Comparison of ENCODE assay signal across 25 mouse cellular contexts in genomic region chr1:94789019-94789585, GRCm38 (mm10).
DNase-seq lines count a peak whose midpoint lies in the region; ATAC-seq and TF ChIP-seq lines count a peak whose summit lies in the region.
"Had no signal": no experiment of that assay in that cellular context is flagged by ENCODE, and none has a peak within 500 bp of the region (broad histone marks: within the 10 kb centered on the region; RNA-seq: fewer than 3 reads in every experiment).

No protein-coding gene starts in this region.

- WGBS in forebrain, embryonic 11.5 days = 44% methylated on average over 2 of the region's 2 CpGs
- WGBS in forebrain, embryonic 14.5 days = 43% methylated on average over 2 of the region's 2 CpGs
- WGBS in hindbrain, embryonic 14.5 days = 66% methylated on average over 2 of the region's 2 CpGs
- WGBS in hindbrain, postnatal 0 days = 77% methylated on average over 2 of the region's 2 CpGs
- 69% methylated on average over 2 of the region's 2 CpGs for WGBS in midbrain, embryonic 13.5 days
- WGBS in midbrain, embryonic 16.5 days = 54% methylated on average over 2 of the region's 2 CpGs
- WGBS in neural tube, embryonic 12.5 days = 66% methylated on average over 2 of the region's 2 CpGs

- H3K4me2 ChIP-seq in forebrain, embryonic 11.5 days (ENCODE audit: low read depth, low read length, severe bottlenecking) = no peak overlapping the region
- no peak overlapping the region for H3K4me2 ChIP-seq in forebrain, embryonic 14.5 days (ENCODE audit: low read length)
- no peak overlapping the region for H3K4me2 ChIP-seq in hindbrain, embryonic 14.5 days (replicated peaks)
- H3K4me2 ChIP-seq in hindbrain, postnatal 0 days (ENCODE audit: low read depth, low read length) = no peak overlapping the region
- no peak overlapping the region for H3K4me2 ChIP-seq in midbrain, embryonic 13.5 days (replicated peaks)
- H3K4me2 ChIP-seq in midbrain, embryonic 16.5 days (ENCODE audit: low read length) = no peak overlapping the region
- H3K4me2 ChIP-seq in neural tube, embryonic 12.5 days (replicated peaks) = no peak overlapping the region
- H3K4me2 ChIP-seq: embryonic facial prominence, embryonic 13.5 days; forebrain, embryonic 13.5 days; heart, embryonic 11.5 days had no signal

- ATAC-seq in forebrain, embryonic 11.5 days (replicated peaks; ENCODE audit: low FRiP score) = peak; percentile 61; the same call in 1 of the 2 replicates
- no peak for ATAC-seq in forebrain, embryonic 14.5 days
- ATAC-seq in hindbrain, embryonic 14.5 days (ENCODE audit: low FRiP score) = 0 out of 2 replicates have a peak, but pooled peaks have one; percentile 37
- no peak for ATAC-seq in hindbrain, postnatal 0 days
- ATAC-seq in midbrain, embryonic 13.5 days = 0 out of 2 replicates have a peak, but pooled peaks have one; percentile 63
- ATAC-seq in midbrain, embryonic 16.5 days = no peak
- ATAC-seq in neural tube, embryonic 12.5 days (ENCODE audit: low FRiP score, low read depth) = 0 out of 2 replicates have a peak, but pooled peaks have one; percentile 58
- ATAC-seq: activated CD4-positive, CD25-positive, alpha-beta regulatory T cell, adult 4 months; forebrain, embryonic 13.5 days; forebrain, postnatal 0 days had no signal

- H3K4me1 ChIP-seq in forebrain, embryonic 11.5 days (replicated peaks; ENCODE audit: control insufficient read depth, insufficient read depth, low read length) = no peaks in the 10 kb centered on the region
- H3K4me1 ChIP-seq in forebrain, embryonic 14.5 days (ENCODE audit: control insufficient read depth, insufficient read depth, low read length) = no peaks in the 10 kb centered on the region
- no peaks in the 10 kb centered on the region for H3K4me1 ChIP-seq in hindbrain, embryonic 14.5 days (replicated peaks; ENCODE audit: control insufficient read depth, insufficient read depth, low read length)
- H3K4me1 ChIP-seq in hindbrain, postnatal 0 days (ENCODE audit: insufficient read depth, low read length) = no peaks in the 10 kb centered on the region
- 0 out of 2 replicates have a peak, but pooled peaks cover 2% of the 10 kb centered on the region for H3K4me1 ChIP-seq in midbrain, embryonic 13.5 days (replicated peaks)
- H3K4me1 ChIP-seq in midbrain, embryonic 16.5 days (ENCODE audit: control insufficient read depth, insufficient read depth, low read length) = no peaks in the 10 kb centered on the region; the same call in 1 of the 2 replicates
- H3K4me1 ChIP-seq in neural tube, embryonic 12.5 days = no peaks in the 10 kb centered on the region
- H3K4me1 ChIP-seq: embryonic facial prominence, embryonic 10.5 days; embryonic facial prominence, embryonic 13.5 days; forebrain, embryonic 13.5 days had no signal

- no peak for TF ChIP-seq CTCF in hindbrain, postnatal 0 days (IDR thresholded peaks at IDR 0.05; ENCODE audit: low read depth)

- no peak for DNase-seq in forebrain, embryonic 11.5 days (ENCODE audit: low spot score)
- no peak for DNase-seq in forebrain, embryonic 14.5 days (ENCODE audit: low spot score)
- no peak for DNase-seq in hindbrain, embryonic 14.5 days (ENCODE audit: low spot score)
- DNase-seq in hindbrain, postnatal 0 days (ENCODE audit: low spot score) = no peak
- no peak for DNase-seq in neural tube, embryonic 10.5 days (ENCODE audit: extremely low spot score, low spot score)
- DNase-seq: adrenal gland, adult 8-10 months; adrenal gland, postnatal 25 days; cerebellum, adult 11-12 months; cerebellum, adult 8-10 months; cerebellum, postnatal 10 days; cerebellum, postnatal 36 days; embryo, embryonic 11 days; forebrain, postnatal 0 days; gastrocnemius, adult 2 months; gastrocnemius, postnatal 14 days; heart, adult 11 months had no signal

- no peaks in the 10 kb centered on the region for H3K9me3 ChIP-seq in forebrain, embryonic 11.5 days (ENCODE audit: control insufficient read depth, low read length)
- H3K9me3 ChIP-seq in forebrain, embryonic 14.5 days (replicated peaks; ENCODE audit: control insufficient read depth, low read length) = no peaks in the 10 kb centered on the region
- no peaks in the 10 kb centered on the region for H3K9me3 ChIP-seq in hindbrain, embryonic 14.5 days (ENCODE audit: control insufficient read depth, low read length)
- no peaks in the 10 kb centered on the region for H3K9me3 ChIP-seq in hindbrain, postnatal 0 days (ENCODE audit: low read length)
- no peaks in the 10 kb centered on the region for H3K9me3 ChIP-seq in midbrain, embryonic 13.5 days
- H3K9me3 ChIP-seq in midbrain, embryonic 16.5 days (replicated peaks; ENCODE audit: control insufficient read depth, low read length, poor library complexity, severe bottlenecking) = no peaks in the 10 kb centered on the region
- no peaks in the 10 kb centered on the region for H3K9me3 ChIP-seq in neural tube, embryonic 12.5 days
- H3K9me3 ChIP-seq: embryonic facial prominence, embryonic 10.5 days; embryonic facial prominence, embryonic 13.5 days; forebrain, embryonic 13.5 days had no signal

- no peak overlapping the region for H3K9ac ChIP-seq in forebrain, embryonic 11.5 days (ENCODE audit: low read length)
- no peak overlapping the region for H3K9ac ChIP-seq in forebrain, embryonic 14.5 days (ENCODE audit: low read length)
- no peak overlapping the region for H3K9ac ChIP-seq in hindbrain, embryonic 14.5 days
- no peak overlapping the region for H3K9ac ChIP-seq in hindbrain, postnatal 0 days (replicated peaks; ENCODE audit: low read length)
- no peak overlapping the region for H3K9ac ChIP-seq in midbrain, embryonic 13.5 days (replicated peaks)
- no peak overlapping the region for H3K9ac ChIP-seq in midbrain, embryonic 16.5 days (ENCODE audit: low read depth, low read length)
- H3K9ac ChIP-seq in neural tube, embryonic 12.5 days = no peak overlapping the region
- H3K9ac ChIP-seq: embryonic facial prominence, embryonic 13.5 days; forebrain, embryonic 13.5 days; forebrain, postnatal 0 days had no signal

- no peak overlapping the region for H3K27ac ChIP-seq in forebrain, embryonic 11.5 days (ENCODE audit: low read depth, low read length)
- no peak overlapping the region for H3K27ac ChIP-seq in forebrain, embryonic 14.5 days (ENCODE audit: low read depth, low read length)
- no peak overlapping the region for H3K27ac ChIP-seq in hindbrain, embryonic 14.5 days
- no peak overlapping the region for H3K27ac ChIP-seq in hindbrain, postnatal 0 days
- no peak overlapping the region for H3K27ac ChIP-seq in midbrain, embryonic 13.5 days
- no peak overlapping the region for H3K27ac ChIP-seq in midbrain, embryonic 16.5 days (ENCODE audit: low read length)
- H3K27ac ChIP-seq in neural tube, embryonic 12.5 days = no peak overlapping the region
- H3K27ac ChIP-seq: embryonic facial prominence, embryonic 10.5 days; embryonic facial prominence, embryonic 13.5 days; forebrain, embryonic 13.5 days; gastrocnemius, adult 2 months had no signal

- H3K27me3 ChIP-seq in forebrain, embryonic 11.5 days (ENCODE audit: control insufficient read depth, insufficient read depth, low read length) = no peaks in the 10 kb centered on the region
- H3K27me3 ChIP-seq in forebrain, embryonic 14.5 days (replicated peaks; ENCODE audit: control insufficient read depth, insufficient read depth, low read length) = no peaks in the 10 kb centered on the region
- H3K27me3 ChIP-seq in hindbrain, embryonic 14.5 days (ENCODE audit: control insufficient read depth, insufficient read depth, low read length) = no peaks in the 10 kb centered on the region
- no peaks in the 10 kb centered on the region for H3K27me3 ChIP-seq in hindbrain, postnatal 0 days (ENCODE audit: insufficient read depth, low read length)
- H3K27me3 ChIP-seq in midbrain, embryonic 13.5 days = no peaks in the 10 kb centered on the region
- no peaks in the 10 kb centered on the region for H3K27me3 ChIP-seq in midbrain, embryonic 16.5 days (ENCODE audit: control insufficient read depth, insufficient read depth, low read depth, low read length)
- no peaks in the 10 kb centered on the region for H3K27me3 ChIP-seq in neural tube, embryonic 12.5 days (replicated peaks)
- H3K27me3 ChIP-seq: embryonic facial prominence, embryonic 13.5 days; forebrain, embryonic 13.5 days had no signal

- no peak overlapping the region for H3K4me3 ChIP-seq in forebrain, embryonic 11.5 days (ENCODE audit: low read depth, low read length)
- H3K4me3 ChIP-seq in forebrain, embryonic 14.5 days (ENCODE audit: low read depth, low read length) = no peak overlapping the region
- no peak overlapping the region for H3K4me3 ChIP-seq in hindbrain, embryonic 14.5 days (replicated peaks; ENCODE audit: low read length)
- H3K4me3 ChIP-seq in hindbrain, postnatal 0 days (ENCODE audit: low read length) = no peak overlapping the region
- no peak overlapping the region for H3K4me3 ChIP-seq in midbrain, embryonic 13.5 days (replicated peaks)
- H3K4me3 ChIP-seq in midbrain, embryonic 16.5 days (ENCODE audit: low read depth, low read length) = no peak overlapping the region
- H3K4me3 ChIP-seq in neural tube, embryonic 12.5 days = no peak overlapping the region
- H3K4me3 ChIP-seq: embryonic facial prominence, embryonic 10.5 days; embryonic facial prominence, embryonic 13.5 days; erythroblast, embryonic 14.5 days; forebrain, embryonic 13.5 days; gastrocnemius, adult 2 months had no signal

- H3K36me3 ChIP-seq in forebrain, embryonic 11.5 days (ENCODE audit: control insufficient read depth, insufficient read depth, low read length) = no peaks in the 10 kb centered on the region
- H3K36me3 ChIP-seq in forebrain, embryonic 14.5 days (ENCODE audit: control insufficient read depth, insufficient read depth, low read length) = no peaks in the 10 kb centered on the region
- H3K36me3 ChIP-seq in hindbrain, embryonic 14.5 days (replicated peaks; ENCODE audit: control insufficient read depth, insufficient read depth) = no peaks in the 10 kb centered on the region
- no peaks in the 10 kb centered on the region for H3K36me3 ChIP-seq in hindbrain, postnatal 0 days (ENCODE audit: insufficient read depth, low read length)
- H3K36me3 ChIP-seq in midbrain, embryonic 13.5 days = no peaks in the 10 kb centered on the region
- no peaks in the 10 kb centered on the region for H3K36me3 ChIP-seq in midbrain, embryonic 16.5 days (ENCODE audit: control insufficient read depth, insufficient read depth, low read length)
- H3K36me3 ChIP-seq in neural tube, embryonic 12.5 days = no peaks in the 10 kb centered on the region
- H3K36me3 ChIP-seq: embryonic facial prominence, embryonic 10.5 days; embryonic facial prominence, embryonic 13.5 days had no signal

Comparison
In these comparisons a context has a peak if more than half of its experiments do, and no peak if none do; other contexts are left out.
1. ATAC-seq: peak in forebrain, embryonic 11.5 days (single experiment), hindbrain, embryonic 14.5 days (single experiment), midbrain, embryonic 13.5 days (single experiment) and neural tube, embryonic 12.5 days (single experiment); none in forebrain, embryonic 14.5 days (single experiment), hindbrain, postnatal 0 days (single experiment) and midbrain, embryonic 16.5 days (single experiment).